Mouse (Mus musculus) midbrain, embryonic 15.5 days (tissue): ENCODE data around the gene Lmo2. TPM values are rescaled to one million over a fixed set of nuclear protein-coding genes. Genes with fewer than 3 reads are reported as not detected.
"Not testable (repeated sequence)": the region's sequence is repeated elsewhere in the genome, so short reads cannot be mapped to it uniquely, and the experiment has no call there.

Experiments used
- ATAC-seq: fragments of 200-750 bp; cut with Nextera tagmentation; replicated peaks from 2 replicates; pipeline ENCODE4 v1.8.0; 2017; ENCODE audit warnings: moderate TSS enrichment
- H3K27ac ChIP-seq: fragments of 300-500 bp; sonication (generic); 2 replicates; pipeline ENCODE4 v1.5.1; 2015; ENCODE audit warnings: mild to moderate bottlenecking, inconsistent platforms
- H3K27me3 ChIP-seq: fragments of 300-500 bp; sonication (generic); replicated peaks from 2 replicates; pipeline ENCODE4 v1.6.1; 2015; ENCODE audit warnings: inconsistent platforms
- H3K36me3 ChIP-seq: fragments of 300-500 bp; sonication (generic); replicated peaks from 2 replicates; pipeline ENCODE4 v1.6.1; 2015; ENCODE audit warnings: inconsistent platforms
- H3K4me1 ChIP-seq: fragments of 300-500 bp; sonication (generic); 2 replicates; pipeline ENCODE4 v1.6.1; 2015; ENCODE audit warnings: inconsistent platforms
- H3K4me2 ChIP-seq: fragments of 300-500 bp; sonication (generic); 2 replicates; pipeline ENCODE4 v1.6.1; 2015; ENCODE audit warnings: inconsistent platforms, mild to moderate bottlenecking, moderate library complexity
- H3K4me3 ChIP-seq: fragments of 300-500 bp; sonication (generic); 2 replicates; pipeline ENCODE4 v1.5.1; 2015; ENCODE audit warnings: mild to moderate bottlenecking, inconsistent platforms
- H3K9ac ChIP-seq: fragments of 300-500 bp; sonication (generic); 2 replicates; pipeline ENCODE4 v1.6.1; 2015; ENCODE audit warnings: mild to moderate bottlenecking, inconsistent platforms
- H3K9me3 ChIP-seq: fragments of 300-500 bp; sonication (generic); 2 replicates; pipeline ENCODE4 v1.6.1; 2016; ENCODE audit warnings: inconsistent platforms
- WGBS: fragments of 180-500 bp; shearing (Covaris S2); methylation state at CpG from one replicate; pipeline ENCODE4 v1.1.7; 2015; ENCODE audit warnings: mixed read lengths; 5-methylcytosine and 5-hydroxymethylcytosine counted together
- polyA plus RNA-seq: library from polyadenylated mRNA; unstranded; fragments of >200 nt; fragmentation: Nextera tagmentation; extraction: Ambion mirVana; gene quantifications from 2 replicates; pipeline ENCODE4 v1.2.1, GENCODE M21; 2015

Gene Lmo2
- polyA plus RNA-seq, 1 experiment from 2014 or later = 33.6 TPM

DNA sequence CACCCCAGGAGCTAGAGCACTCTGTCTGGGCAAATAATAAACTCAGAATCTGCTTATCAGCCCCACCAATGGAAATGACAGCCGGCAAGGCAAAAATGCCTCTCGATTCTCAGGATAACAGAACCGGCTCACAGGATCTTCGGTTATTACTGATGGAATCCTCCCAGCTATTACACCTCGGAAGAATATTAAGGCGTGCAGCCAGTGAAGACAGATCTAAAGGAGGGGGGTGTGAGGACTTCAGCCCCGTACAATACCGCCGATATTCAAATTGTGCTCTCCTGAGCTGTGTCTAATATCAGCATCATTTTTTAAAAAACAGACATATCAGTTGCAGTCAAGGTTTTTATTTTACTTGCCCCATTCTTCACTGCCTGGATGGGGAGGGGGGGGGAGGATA is 34.4 kb downstream of the Lmo2 start:
- Histone ChIP-seq H3K27ac (peak overlapping the region; percentile 77), H3K4me1 (peaks cover 14% of the 10 kb centered on the region), H3K4me2 (peak overlapping the region; percentile 36), H3K4me3 (peak overlapping the region; percentile 11; the same call in 1 of the 2 replicates), H3K9ac (peak overlapping the region; percentile 37; the same call in 1 of the 2 replicates), H3K27me3 (no peaks in the 10 kb centered on the region), H3K9me3 (no peaks in the 10 kb centered on the region), H3K36me3 (no peaks in the 10 kb centered on the region)
- peak; percentile 75 for ATAC-seq
- WGBS = 47% methylated on average over 9 of the region's 9 CpGs

DNA sequence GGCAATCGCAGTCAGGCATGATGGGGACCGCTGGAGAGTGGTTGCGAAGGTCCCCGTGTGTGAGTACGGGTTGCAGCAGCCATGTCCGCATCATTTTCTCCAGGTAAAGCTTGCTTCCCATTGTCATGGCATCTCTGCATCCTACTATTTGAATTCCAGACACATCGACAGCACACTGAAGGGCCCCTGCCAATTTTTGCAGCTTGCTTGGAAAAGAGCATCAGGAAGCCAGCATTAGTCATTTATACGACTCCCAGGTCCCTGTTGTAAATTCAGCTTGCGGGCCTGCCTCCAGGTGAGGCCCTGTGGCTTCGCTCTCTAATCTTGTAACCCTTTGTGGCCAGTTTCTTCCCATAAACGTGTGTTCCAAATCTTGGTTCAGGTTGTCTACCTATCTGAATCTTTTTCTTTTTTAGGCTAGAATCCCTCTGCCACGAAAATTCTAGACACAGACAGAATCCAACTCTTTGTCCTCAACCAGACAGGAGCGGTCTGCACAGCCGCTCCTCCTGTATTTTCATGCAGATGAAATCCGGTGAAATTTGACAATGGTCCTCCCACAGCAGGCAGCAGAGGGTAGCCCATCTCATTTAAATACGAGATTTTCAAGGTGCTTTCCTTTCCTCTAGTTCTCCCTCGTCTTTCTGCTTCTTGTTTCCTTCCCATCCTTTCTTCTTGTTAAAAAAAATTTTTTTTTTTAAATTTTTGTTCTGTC is 35.0 kb downstream of the Lmo2 start:
- H3K27ac ChIP-seq = peak overlapping the region; percentile 77
- WGBS = 13% methylated on average over 17 of the region's 17 CpGs
- H3K9ac ChIP-seq = peak overlapping the region; percentile 37
- no peaks in the 10 kb centered on the region for H3K36me3 ChIP-seq
- H3K27me3 ChIP-seq = no peaks in the 10 kb centered on the region
- H3K9me3 ChIP-seq = no peaks in the 10 kb centered on the region
- H3K4me3 ChIP-seq = peak overlapping the region; percentile 11; the same call in 1 of the 2 replicates
- H3K4me1 ChIP-seq = peaks cover 14% of the 10 kb centered on the region
- ATAC-seq = peak; percentile 85
- peak overlapping the region; percentile 36 for H3K4me2 ChIP-seq

DNA sequence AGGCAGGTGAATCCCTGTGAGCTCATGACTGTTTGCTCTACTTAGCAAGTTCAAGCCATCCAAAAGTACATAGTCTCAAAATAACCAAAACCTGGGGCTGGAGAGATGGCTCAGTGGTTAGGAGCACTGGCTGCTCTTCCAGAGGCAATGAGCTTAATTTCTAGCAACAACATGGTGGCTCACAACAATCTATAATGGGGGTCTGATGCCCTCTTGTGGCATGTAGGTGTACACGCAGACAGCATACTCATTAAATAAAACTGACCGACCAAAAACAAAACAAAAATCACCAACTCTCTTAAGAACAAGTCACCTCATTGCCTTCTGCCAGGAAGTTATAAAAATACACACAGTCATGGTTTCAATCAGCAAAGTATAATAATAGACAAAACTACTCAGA is 43.3 kb downstream of the Lmo2 start:
- Histone ChIP-seq H3K9ac (no peak overlapping the region), H3K9me3 (no peaks in the 10 kb centered on the region), H3K27me3 (no peaks in the 10 kb centered on the region; the same call in 1 of the 2 replicates), H3K36me3 (no peaks in the 10 kb centered on the region), H3K4me2 (no peak overlapping the region), H3K4me3 (no peak overlapping the region), H3K4me1 (no peaks in the 10 kb centered on the region), H3K27ac (no peak overlapping the region)
- 29% methylated on average over 2 of the region's 2 CpGs for WGBS
- no peak for ATAC-seq

GRCm38 (mm10) chr2:104001861-104002260 is 44.1 kb downstream of the Lmo2 start:
- Histone ChIP-seq H3K9me3 (no peaks in the 10 kb centered on the region), H3K9ac (no peak overlapping the region), H3K4me2 (no peak overlapping the region), H3K36me3 (no peaks in the 10 kb centered on the region), H3K27ac (no peak overlapping the region), H3K4me1 (no peaks in the 10 kb centered on the region), H3K4me3 (no peak overlapping the region), H3K27me3 (no peaks in the 10 kb centered on the region; the same call in 1 of the 2 replicates)
- no peak for ATAC-seq
- WGBS = 86% methylated on average over 4 of the region's 4 CpGs

DNA sequence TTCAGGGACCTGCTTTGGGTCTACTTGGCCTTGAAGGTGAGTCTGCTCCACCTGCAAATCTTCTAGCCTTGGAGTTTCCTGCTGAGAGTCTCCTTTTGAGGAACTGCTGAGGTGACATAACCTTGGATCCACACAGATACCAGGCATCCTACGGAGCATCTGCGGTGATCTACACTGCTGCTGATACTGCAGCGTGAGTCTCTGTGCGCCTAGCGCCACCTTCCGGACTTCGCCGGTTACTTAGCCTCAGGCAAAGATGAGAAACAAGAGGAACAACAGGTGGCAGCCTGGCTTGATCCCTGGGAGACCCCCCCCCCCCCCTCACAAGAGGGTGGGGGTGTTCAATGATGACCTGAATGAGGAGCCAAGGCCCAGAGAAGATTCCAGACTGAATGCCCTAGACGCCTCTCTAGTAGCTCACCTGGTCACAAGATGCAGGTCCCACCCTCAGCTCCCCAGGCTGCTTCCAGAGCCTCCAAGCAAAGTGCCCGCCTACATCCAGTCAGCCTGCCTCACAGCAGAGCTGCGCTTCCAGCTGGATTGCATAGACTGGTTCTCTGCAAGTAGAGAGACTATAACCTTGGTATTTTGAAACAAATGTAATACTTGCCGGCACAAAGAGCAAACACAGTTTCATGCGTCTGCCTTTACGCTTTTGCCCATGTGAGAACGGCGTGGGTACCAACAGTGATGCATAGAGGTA is 45.1 kb downstream of the Lmo2 start:
- H3K9ac ChIP-seq = no peak overlapping the region
- 34% methylated on average over 16 of the region's 16 CpGs for WGBS
- H3K4me3 ChIP-seq = no peak overlapping the region
- H3K27ac ChIP-seq = no peak overlapping the region
- H3K9me3 ChIP-seq = no peaks in the 10 kb centered on the region
- no peak overlapping the region for H3K4me2 ChIP-seq
- ATAC-seq = no peak
- no peaks in the 10 kb centered on the region for H3K4me1 ChIP-seq
- H3K36me3 ChIP-seq = no peaks in the 10 kb centered on the region
- H3K27me3 ChIP-seq = no peaks in the 10 kb centered on the region; the same call in 1 of the 2 replicates

DNA sequence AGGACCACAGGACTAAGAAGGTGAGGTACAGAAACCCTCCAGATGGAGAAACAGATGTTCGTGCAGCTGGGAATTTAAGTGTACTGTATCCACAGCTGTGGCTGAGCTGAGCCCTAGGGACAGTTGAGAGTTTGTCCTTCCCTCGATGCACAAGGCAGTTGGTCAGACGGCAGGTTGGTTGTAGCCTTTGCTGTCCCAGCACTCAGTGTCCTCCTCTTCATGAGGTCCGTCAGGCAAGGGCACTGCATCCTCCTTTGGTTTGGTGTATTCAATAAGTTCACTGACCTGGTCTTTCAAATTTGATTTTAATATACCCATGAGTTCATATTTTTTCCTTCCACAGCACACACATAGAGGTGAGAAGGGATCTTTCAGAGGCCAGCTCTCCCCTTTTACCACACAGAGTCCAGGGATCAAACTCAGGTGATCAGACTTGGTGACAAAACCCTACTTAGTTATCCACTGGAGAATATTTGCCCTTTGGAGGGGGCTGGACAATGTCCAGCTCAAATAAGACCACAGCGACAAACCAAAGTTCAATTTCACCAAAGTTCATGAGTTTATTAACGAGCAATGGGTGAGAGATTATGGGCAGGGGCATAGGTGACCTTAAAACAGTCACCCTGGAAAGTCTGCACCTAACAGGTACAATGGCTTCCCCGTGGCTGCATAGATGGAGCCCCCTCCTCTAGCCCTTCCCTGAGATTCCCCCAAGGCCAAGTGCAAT is 50.2 kb downstream of the Lmo2 start:
- ATAC-seq = no peak
- no peak overlapping the region for H3K4me3 ChIP-seq

DNA sequence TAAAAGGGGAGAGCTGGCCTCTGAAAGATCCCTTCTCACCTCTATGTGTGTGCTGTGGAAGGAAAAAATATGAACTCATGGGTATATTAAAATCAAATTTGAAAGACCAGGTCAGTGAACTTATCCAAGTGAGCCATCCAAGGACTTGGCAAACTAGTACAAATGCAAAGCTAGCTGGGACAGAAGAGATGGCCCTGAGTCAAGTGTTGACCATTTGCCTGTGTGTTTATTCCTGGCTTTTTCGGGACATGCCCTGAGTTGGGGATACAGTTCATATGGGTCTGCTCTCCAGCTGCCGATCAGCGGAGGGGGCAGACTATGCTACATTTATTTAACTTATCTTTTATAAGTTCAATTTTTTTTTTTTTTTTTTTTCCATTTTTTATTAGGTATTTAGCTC is 51.1 kb downstream of the Lmo2 start:
- H3K4me2 ChIP-seq, ATAC-seq, H3K27ac ChIP-seq, H3K4me3 ChIP-seq, H3K9ac ChIP-seq, H3K27me3 ChIP-seq, H3K4me1 ChIP-seq, H3K36me3 ChIP-seq, H3K9me3 ChIP-seq: not testable (repeated sequence)
- 90% methylated on average over 3 of the region's 3 CpGs for WGBS

More for the DNA sequence above, 50.2 kb downstream of the Lmo2 start:
- no peak overlapping the region for H3K4me2 ChIP-seq
- no peak overlapping the region for H3K27ac ChIP-seq
- no peaks in the 10 kb centered on the region for H3K9me3 ChIP-seq
- H3K4me1 ChIP-seq = no peaks in the 10 kb centered on the region
- H3K36me3 ChIP-seq = no peaks in the 10 kb centered on the region
- WGBS = 89% methylated on average over 7 of the region's 7 CpGs
- no peaks in the 10 kb centered on the region; the same call in 1 of the 2 replicates for H3K27me3 ChIP-seq
- H3K9ac ChIP-seq = no peak overlapping the region

DNA sequence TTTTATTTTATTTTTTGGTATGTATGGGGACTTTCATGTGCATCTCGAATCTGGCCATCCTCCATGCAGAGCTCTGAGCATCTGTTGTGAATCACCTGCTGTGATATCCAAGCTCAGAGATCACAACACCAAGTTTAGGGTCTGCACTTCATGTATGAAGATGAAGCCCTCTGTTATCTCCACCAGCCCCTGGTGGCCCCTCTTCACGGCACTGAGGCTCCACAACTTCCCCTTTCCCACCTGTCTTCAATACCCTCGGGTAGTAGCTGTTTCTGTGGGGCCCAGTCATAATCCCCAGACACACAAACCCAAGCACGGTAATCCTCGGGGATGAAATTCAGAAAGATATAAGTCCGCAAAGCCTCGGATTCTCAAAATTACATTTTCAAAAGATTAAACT is 65.3 kb downstream of the Lmo2 start:
- Histone ChIP-seq H3K9ac (no peak overlapping the region), H3K4me3 (no peak overlapping the region), H3K9me3 (no peaks in the 10 kb centered on the region), H3K27ac (no peak overlapping the region), H3K4me1 (peaks cover 4% of the 10 kb centered on the region; the same call in 1 of the 2 replicates), H3K36me3 (no peaks in the 10 kb centered on the region), H3K4me2 (no peak overlapping the region), H3K27me3 (no peaks in the 10 kb centered on the region)
- 81% methylated on average over 7 of the region's 7 CpGs for WGBS
- ATAC-seq = no peak

- H3K36me3 ChIP-seq = no peaks in the 10 kb centered on the region
- H3K9ac ChIP-seq = no peak overlapping the region
- no peak overlapping the region for H3K4me3 ChIP-seq
- no peak overlapping the region for H3K4me2 ChIP-seq
- no peaks in the 10 kb centered on the region for H3K27me3 ChIP-seq
- WGBS = 92% methylated on average over 4 of the region's 4 CpGs
- H3K4me1 ChIP-seq = peaks cover 18% of the 10 kb centered on the region
- no peak for ATAC-seq
- no peaks in the 10 kb centered on the region for H3K9me3 ChIP-seq
- H3K27ac ChIP-seq = no peak overlapping the region
Observed at GRCm38 (mm10) chr2:104024656-104025055, 66.9 kb downstream of the Lmo2 start.

DNA sequence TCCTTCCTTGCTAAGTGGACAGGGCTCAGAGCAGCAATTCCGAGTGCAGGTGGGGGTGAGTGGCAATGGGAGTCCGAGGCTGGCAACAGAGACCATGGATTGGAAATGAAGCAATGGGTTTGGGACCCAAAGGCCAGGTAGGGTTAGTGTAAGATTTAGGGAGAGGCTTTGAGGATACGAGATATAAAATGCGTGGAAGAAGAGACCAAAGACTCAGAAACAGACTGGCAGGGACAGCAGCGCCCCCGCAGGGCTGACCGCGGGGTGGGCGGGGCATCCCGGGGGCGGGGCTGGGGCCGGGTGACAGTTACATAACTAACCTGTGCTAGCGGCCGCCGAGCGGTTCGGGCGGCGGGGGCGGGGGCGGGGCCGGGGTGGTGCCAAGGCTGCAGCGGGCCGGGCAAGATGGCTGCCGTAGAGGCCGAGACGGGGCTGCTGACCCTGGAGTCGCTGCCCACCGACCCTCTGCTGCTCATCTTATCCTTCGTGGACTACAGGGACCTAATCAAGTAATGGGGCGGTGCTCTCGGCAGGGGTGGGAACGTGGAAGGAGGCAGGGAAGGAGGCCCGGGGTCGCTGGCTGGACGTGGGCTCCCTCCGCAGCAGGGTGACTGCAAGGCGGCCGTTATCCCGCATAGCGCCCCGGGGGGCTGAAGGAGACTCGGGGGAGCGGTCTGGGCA is 69.8 kb downstream of the Lmo2 start, which contains the start of gene Fbxo3:
TSS of gene Fbxo3 (plus strand) at position 264 of the 681 bp plus-strand sequence.
- peak within 1 kb of the TSS; percentile 76 for H3K27ac ChIP-seq
- no peaks in the 10 kb centered on the region for H3K27me3 ChIP-seq
- H3K4me3 ChIP-seq = peak within 1 kb of the TSS; percentile 92
- H3K9me3 ChIP-seq = no peaks in the 10 kb centered on the region
- peak within 1 kb of the TSS; percentile 88 for H3K4me2 ChIP-seq
- peaks cover 28% of the 10 kb centered on the region for H3K4me1 ChIP-seq
- H3K36me3 ChIP-seq = 0 out of 2 replicates have a peak, but pooled peaks cover 3% of the 10 kb centered on the region
- WGBS = under 1% methylated on average over 44 of the region's 44 CpGs
- H3K9ac ChIP-seq = peak within 1 kb of the TSS; percentile 85
- ATAC-seq = peak; percentile 97

DNA sequence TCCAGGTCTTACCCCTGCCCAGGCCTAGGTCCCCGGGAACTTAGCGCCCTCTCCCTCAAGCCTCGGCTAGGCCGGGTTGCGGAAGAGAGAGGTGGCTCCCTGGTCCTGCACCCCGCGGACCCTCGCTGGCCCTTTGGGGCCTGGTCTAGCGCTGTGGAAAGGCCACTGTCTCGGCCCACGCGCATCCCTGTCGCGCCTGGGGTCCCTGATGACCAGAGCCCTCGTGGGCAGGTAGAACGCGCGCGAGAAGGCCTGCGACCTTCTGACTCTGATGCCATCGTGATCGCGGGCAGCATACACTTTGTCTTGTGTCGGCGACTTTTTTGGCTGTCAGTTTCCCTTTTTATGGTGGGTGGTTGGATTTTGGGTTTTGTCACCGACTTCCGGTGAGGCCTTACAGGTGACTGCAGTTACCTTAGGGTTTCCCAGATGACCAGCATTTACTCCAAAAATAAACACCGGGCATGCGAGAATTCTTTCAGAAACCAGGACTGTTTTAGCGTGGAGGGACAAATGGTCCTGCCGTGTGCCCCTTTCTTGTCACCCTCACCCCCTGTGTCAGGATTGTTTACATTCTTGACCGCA is 70.4 kb downstream of the Lmo2 start, which contains the start of gene 4931422A03Rik:
TSS of gene 4931422A03Rik (minus strand) at position 223 of the 585 bp plus-strand sequence.
- H3K27ac ChIP-seq = peak within 1 kb of the TSS; percentile 76
- 0 out of 2 replicates have a peak, but pooled peaks cover 3% of the 10 kb centered on the region for H3K36me3 ChIP-seq
- WGBS = 1% methylated on average over 32 of the region's 32 CpGs
- H3K4me2 ChIP-seq = peak within 1 kb of the TSS; percentile 88
- H3K4me3 ChIP-seq = peak within 1 kb of the TSS; percentile 92
- H3K27me3 ChIP-seq = no peaks in the 10 kb centered on the region
- peak; percentile 76 for ATAC-seq
- H3K9me3 ChIP-seq = no peaks in the 10 kb centered on the region
- peaks cover 28% of the 10 kb centered on the region for H3K4me1 ChIP-seq
- H3K9ac ChIP-seq = peak within 1 kb of the TSS; percentile 85
